Mouse (Mus musculus) T-helper 1 cell (primary cell): ENCODE data around the gene Cdh13.
"Not testable (repeated sequence)": the region's sequence is repeated elsewhere in the genome, so short reads cannot be mapped to it uniquely, and the experiment has no call there.

ENCODE experiments used
- in situ Hi-C: fragments of 300-600 bp; cut with MboI, MseI; formaldehyde crosslinking; loops from one replicate; pipeline ENCODE4 v1.15.1; 2025; ENCODE audit warnings: high pct_unique_total_duplicates

Gene Cdh13

GRCm38 (mm10) chr8:119208567-119208966 lies 925.0 kb downstream of the Cdh13 start:
- in situ Hi-C loops, result no loop called here

GRCm38 (mm10) chr8:119224547-119224946 lies 941.0 kb downstream of the Cdh13 start:
- in situ Hi-C loops, result no loop called here

GRCm38 (mm10) chr8:119245181-119245580 lies 961.6 kb downstream of the Cdh13 start:
- in situ Hi-C loops, result no loop called here

- in situ Hi-C loops, result no loop called here
Measured at GRCm38 (mm10) chr8:119245641-119246040, 962.1 kb downstream of the Cdh13 start.

- in situ Hi-C loops, result no loop called here
Measured at GRCm38 (mm10) chr8:119254358-119254757, 970.8 kb downstream of the Cdh13 start.

GRCm38 (mm10) chr8:119258642-119259041 lies 975.1 kb downstream of the Cdh13 start:
- in situ Hi-C loops, result no loop called here

GRCm38 (mm10) chr8:119263750-119264149 lies 980.2 kb downstream of the Cdh13 start:
- in situ Hi-C loops, result no loop called here

- in situ Hi-C loops, result no loop called here
Measured at GRCm38 (mm10) chr8:119266304-119266703, 982.8 kb downstream of the Cdh13 start.

GRCm38 (mm10) chr8:119269576-119269975 lies 986.0 kb downstream of the Cdh13 start:
- in situ Hi-C loops, result no loop called here

GRCm38 (mm10) chr8:119270371-119270770 lies 986.8 kb downstream of the Cdh13 start:
- in situ Hi-C loops, result no loop called here

- in situ Hi-C loops, result no loop called here
Measured at GRCm38 (mm10) chr8:119272891-119273290, 989.4 kb downstream of the Cdh13 start.

- in situ Hi-C loops, result no loop called here
Measured at GRCm38 (mm10) chr8:119275442-119275841, 991.9 kb downstream of the Cdh13 start.

- in situ Hi-C loops, result no loop called here
Measured at GRCm38 (mm10) chr8:119277047-119277451, 993.5 kb downstream of the Cdh13 start.

- in situ Hi-C loops, result no loop called here
Measured at GRCm38 (mm10) chr8:119281761-119282160, 998.2 kb downstream of the Cdh13 start.

- in situ Hi-C loops, result no loop called here
Measured at GRCm38 (mm10) chr8:119284516-119284915, 1001.0 kb downstream of the Cdh13 start.

GRCm38 (mm10) chr8:119284920-119285319 lies 1001.4 kb downstream of the Cdh13 start:
- in situ Hi-C loops, result no loop called here

- in situ Hi-C loops, result no loop called here
Measured at GRCm38 (mm10) chr8:119295477-119295876, 1011.9 kb downstream of the Cdh13 start.

- in situ Hi-C loops, result not testable (repeated sequence)
Measured at GRCm38 (mm10) chr8:119297752-119298151, 1014.2 kb downstream of the Cdh13 start.

- in situ Hi-C loops, result loop anchor here (5.0 to 25.0 kb wide), 2 partner anchors 58 to 1962 kb away; no protein-coding TSS in a partner anchor
Measured at GRCm38 (mm10) chr8:119300335-119300734, 1016.8 kb downstream of the Cdh13 start.

GRCm38 (mm10) chr8:119304196-119304595 lies 1020.7 kb downstream of the Cdh13 start:
- in situ Hi-C loops, result loop anchor here (5.0 to 25.0 kb wide), 2 partner anchors 62 to 1958 kb away; no protein-coding TSS in a partner anchor

GRCm38 (mm10) chr8:119311412-119311811 lies 1027.9 kb downstream of the Cdh13 start:
- in situ Hi-C loops, result loop anchor here (5.0 to 25.0 kb wide), 2 partner anchors 71 to 1951 kb away; no protein-coding TSS in a partner anchor

GRCm38 (mm10) chr8:119323215-119323614 lies 1039.7 kb downstream of the Cdh13 start:
- in situ Hi-C loops, result loop anchor here (25.0 kb wide), 1 partner anchor 1939 kb away; no protein-coding TSS in a partner anchor

- in situ Hi-C loops, result no loop called here
Measured at GRCm38 (mm10) chr8:119339546-119339945, 1056.0 kb downstream of the Cdh13 start.

- in situ Hi-C loops, result no loop called here
Measured at GRCm38 (mm10) chr8:119343606-119344005, 1060.1 kb downstream of the Cdh13 start.
